Mouse (Mus musculus) kidney, postnatal 0 days (tissue): ENCODE data around the gene Folr1. TPM values are rescaled to one million over a fixed set of nuclear protein-coding genes. Genes with fewer than 3 reads are reported as not detected.
A peak's percentile ranks its signal among the peaks of the same experiment; 100 is the strongest.

Experiments used
- ATAC-seq: fragments of 200-750 bp; cut with Nextera tagmentation; replicated peaks from 2 replicates; pipeline ENCODE4 v1.8.0; 2017; ENCODE audit warnings: low read depth, moderate number of reproducible peaks, moderate TSS enrichment, moderate library complexity; ENCODE audit not compliant: low FRiP score
- DNase-seq: peaks from one replicate; pipeline ENCODE4 v3.0.0-alpha.2; 2016; ENCODE audit warnings: low spot score
- H3K27ac ChIP-seq: fragments of 300-500 bp; sonication (generic); 2 replicates; pipeline ENCODE4 v1.5.1; 2014; ENCODE audit warnings: mild to moderate bottlenecking
- H3K27me3 ChIP-seq: fragments of 300-500 bp; sonication (generic); 2 replicates; pipeline ENCODE4 v1.6.1; 2014; ENCODE audit warnings: low read length, mixed read lengths; ENCODE audit not compliant: insufficient read depth
- H3K36me3 ChIP-seq: fragments of 300-500 bp; sonication (generic); 2 replicates; pipeline ENCODE4 v1.6.1; 2014; ENCODE audit warnings: low read length, mixed read lengths; ENCODE audit not compliant: insufficient read depth
- H3K4me1 ChIP-seq: fragments of 300-500 bp; sonication (generic); replicated peaks from 2 replicates; pipeline ENCODE4 v1.6.1; 2014; ENCODE audit warnings: antibody characterized with exemption, low read length, mixed read lengths; ENCODE audit not compliant: insufficient read depth
- H3K4me2 ChIP-seq: fragments of 300-500 bp; sonication (generic); 2 replicates; pipeline ENCODE4 v1.6.1; 2014; ENCODE audit warnings: mild to moderate bottlenecking, low read length, moderate library complexity, mixed read lengths
- H3K4me3 ChIP-seq: fragments of 300-500 bp; sonication (generic); replicated peaks from 2 replicates; pipeline ENCODE4 v1.5.1; 2014; ENCODE audit warnings: low read depth, low read length
- H3K9ac ChIP-seq: fragments of 300-500 bp; sonication (generic); 2 replicates; pipeline ENCODE4 v1.6.1; 2014; ENCODE audit warnings: low read depth, low read length
- H3K9me3 ChIP-seq: fragments of 300-500 bp; sonication (generic); replicated peaks from 2 replicates; pipeline ENCODE4 v1.6.1; 2016; ENCODE audit warnings: low read length, inconsistent platforms, mixed read lengths
- CTCF ChIP-seq: IDR thresholded peaks from 2 replicates; pipeline ENCODE4 v1.5.1; 2016; ENCODE audit warnings: antibody characterized with exemption, low read depth, mild to moderate bottlenecking, moderate library complexity
- WGBS: fragments of 180-500 bp; shearing (Covaris S2); extraction: QIAGEN DNeasy Blood & Tissue Kit; methylation state at CpG from one replicate; pipeline ENCODE4 v1.1.7; 2014; 5-methylcytosine and 5-hydroxymethylcytosine counted together
- polyA plus RNA-seq: library from polyadenylated mRNA; unstranded; fragments of >200 nt; fragmentation: Nextera tagmentation; extraction: Ambion mirVana; gene quantifications from 2 replicates; pipeline ENCODE4 v1.2.1, GENCODE M21; 2015

Gene Folr1
- polyA plus RNA-seq, 1 experiment from 2014 or later = 164 TPM

DNA sequence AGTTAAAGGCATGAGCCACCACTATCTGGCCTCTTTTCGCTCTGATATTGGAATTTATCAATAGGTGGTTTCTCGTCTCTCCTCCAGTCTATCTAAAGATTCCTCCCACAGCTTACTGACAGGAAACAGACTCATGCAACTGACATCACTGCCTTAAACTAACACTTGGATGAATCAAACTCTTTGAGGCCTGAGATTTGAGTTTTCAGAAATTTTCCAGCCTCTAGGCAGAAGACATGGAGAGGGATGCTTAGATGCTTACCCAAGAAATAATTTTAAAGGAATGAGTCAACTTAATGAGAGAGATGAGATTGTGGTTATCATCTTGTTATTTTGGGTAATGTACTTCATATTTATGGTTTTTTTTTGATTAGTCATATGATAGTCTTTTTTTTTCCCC, 16.8 kb downstream of the Folr1 start:
- H3K36me3 ChIP-seq = no peaks in the 10 kb centered on the region
- no peak overlapping the region for H3K4me3 ChIP-seq
- H3K4me1 ChIP-seq = no peaks in the 10 kb centered on the region
- DNase-seq (no peak), ATAC-seq (no peak)
- no peak for TF ChIP-seq CTCF
- H3K9me3 ChIP-seq = no peaks in the 10 kb centered on the region
- no peak overlapping the region for H3K9ac ChIP-seq
- H3K27me3 ChIP-seq = no peaks in the 10 kb centered on the region
- H3K4me2 ChIP-seq = no peak overlapping the region
- WGBS = 67% methylated on average over 2 of the region's 2 CpGs
- no peak overlapping the region for H3K27ac ChIP-seq

DNA sequence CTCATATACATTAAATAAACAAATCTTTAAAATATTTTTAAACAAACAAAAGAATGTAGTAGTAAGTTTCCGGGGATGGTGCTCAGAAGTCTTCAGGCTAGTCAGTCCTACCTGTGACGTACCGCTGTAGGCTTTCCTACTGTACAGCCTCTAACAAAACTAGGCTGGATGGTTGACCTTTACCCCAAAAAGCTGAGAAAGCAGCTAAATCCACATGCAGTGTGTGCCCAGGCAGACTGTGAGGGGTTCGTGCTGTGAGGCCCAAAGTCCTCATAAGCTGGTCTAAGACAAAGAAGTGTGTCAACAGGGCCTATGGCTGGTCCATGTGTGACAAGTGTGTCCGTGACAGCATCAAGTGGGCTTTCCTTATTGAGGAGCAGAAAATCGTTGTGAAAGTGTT, 17.7 kb downstream of the Folr1 start:
- Histone ChIP-seq H3K9me3 (no peaks in the 10 kb centered on the region), H3K9ac (no peak overlapping the region), H3K36me3 (no peaks in the 10 kb centered on the region), H3K4me3 (no peak overlapping the region), H3K4me2 (no peak overlapping the region), H3K4me1 (no peaks in the 10 kb centered on the region), H3K27ac (no peak overlapping the region), H3K27me3 (no peaks in the 10 kb centered on the region)
- no peak for TF ChIP-seq CTCF
- WGBS = 88% methylated on average over 6 of the region's 6 CpGs
- no peak for ATAC-seq
- no peak for DNase-seq

DNA sequence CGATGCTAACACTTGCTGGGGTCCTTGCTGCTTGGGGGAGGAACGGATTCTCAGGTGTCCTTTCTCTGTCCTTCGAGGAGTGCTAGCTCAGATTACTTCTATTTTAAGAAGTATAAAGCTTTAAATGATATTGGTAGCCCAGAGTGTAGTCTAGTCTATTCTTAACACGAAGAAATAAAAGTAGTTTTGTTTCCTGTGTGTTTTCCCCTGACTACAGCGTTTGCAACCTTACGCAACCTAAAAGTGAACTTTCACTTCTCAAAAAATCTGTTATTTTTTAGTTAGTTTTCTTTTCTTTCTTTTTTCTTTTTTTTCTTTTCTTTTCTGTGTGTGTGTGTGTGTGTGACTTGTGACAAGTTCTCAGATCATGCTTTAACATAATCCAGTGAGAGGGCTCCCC, 18.9 kb downstream of the Folr1 start:
- Histone ChIP-seq H3K27me3 (no peaks in the 10 kb centered on the region), H3K4me1 (no peaks in the 10 kb centered on the region), H3K27ac (no peak overlapping the region), H3K9ac (no peak overlapping the region), H3K9me3 (no peaks in the 10 kb centered on the region), H3K4me2 (no peak overlapping the region), H3K4me3 (no peak overlapping the region), H3K36me3 (no peaks in the 10 kb centered on the region)
- WGBS = 60% methylated on average over 6 of the region's 6 CpGs
- ATAC-seq (no peak), DNase-seq (no peak)
- no peak for TF ChIP-seq CTCF

DNA sequence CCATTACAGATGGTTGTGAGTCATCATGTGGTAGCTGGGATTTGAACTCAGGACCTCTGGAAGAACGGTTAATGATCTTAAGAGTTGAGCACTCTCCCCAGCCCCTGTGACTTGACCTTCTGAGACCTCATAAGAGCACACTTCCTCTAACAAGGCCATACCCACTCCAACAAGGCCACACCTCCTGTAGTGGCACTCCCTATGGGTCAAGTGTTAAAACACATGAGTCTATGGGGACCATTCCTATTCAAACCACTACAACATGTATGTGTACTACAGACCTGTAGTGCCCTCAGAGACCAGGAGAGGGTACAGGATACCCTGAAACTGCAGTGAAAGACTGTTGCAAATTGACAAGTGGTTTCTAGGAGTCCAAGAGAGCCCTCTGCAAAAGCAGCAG, 22.7 kb downstream of the Folr1 start:
- 93% methylated on average over 1 of the region's 1 CpGs for WGBS
- 0 out of 2 replicates have a peak, but pooled peaks have one; percentile 40 for ATAC-seq

DNA sequence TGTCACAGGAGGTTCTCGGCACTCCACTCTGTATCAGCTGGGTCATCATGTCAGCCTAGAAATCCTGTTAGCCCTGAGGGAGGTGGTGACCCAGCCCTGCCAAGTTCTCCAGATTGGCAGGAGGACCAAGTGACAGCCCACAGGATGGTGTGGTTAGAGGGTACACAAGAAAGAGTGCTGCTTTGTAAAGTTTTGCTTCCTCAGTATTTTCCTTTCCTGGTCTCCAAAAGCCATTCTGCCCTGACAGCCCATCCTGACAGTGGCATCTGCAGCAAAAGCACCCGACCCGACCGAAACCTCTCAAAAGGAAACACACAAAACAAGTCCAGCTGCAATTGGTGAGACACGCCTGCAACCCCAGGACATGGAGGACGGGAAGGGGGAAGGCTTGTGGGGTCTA, 26.4 kb downstream of the Folr1 start:
- Histone ChIP-seq H3K9ac (no peak overlapping the region), H3K9me3 (no peaks in the 10 kb centered on the region), H3K4me2 (no peak overlapping the region), H3K27ac (no peak overlapping the region), H3K4me1 (peaks cover under 1% of the 10 kb centered on the region; the same call in 1 of the 2 replicates), H3K4me3 (no peak overlapping the region), H3K36me3 (no peaks in the 10 kb centered on the region), H3K27me3 (no peaks in the 10 kb centered on the region)
- no peak for DNase-seq
- no peak for ATAC-seq
- 70% methylated on average over 6 of the region's 6 CpGs for WGBS
- TF ChIP-seq CTCF = no peak

More for the DNA sequence above, 22.7 kb downstream of the Folr1 start:
- no peak for TF ChIP-seq CTCF
- no peak overlapping the region for H3K4me3 ChIP-seq
- H3K27me3 ChIP-seq = no peaks in the 10 kb centered on the region
- no peaks in the 10 kb centered on the region for H3K4me1 ChIP-seq
- DNase-seq = no peak
- H3K9ac ChIP-seq = no peak overlapping the region
- H3K36me3 ChIP-seq = no peaks in the 10 kb centered on the region
- H3K27ac ChIP-seq = no peak overlapping the region
- no peak overlapping the region for H3K4me2 ChIP-seq
- H3K9me3 ChIP-seq = no peaks in the 10 kb centered on the region

DNA sequence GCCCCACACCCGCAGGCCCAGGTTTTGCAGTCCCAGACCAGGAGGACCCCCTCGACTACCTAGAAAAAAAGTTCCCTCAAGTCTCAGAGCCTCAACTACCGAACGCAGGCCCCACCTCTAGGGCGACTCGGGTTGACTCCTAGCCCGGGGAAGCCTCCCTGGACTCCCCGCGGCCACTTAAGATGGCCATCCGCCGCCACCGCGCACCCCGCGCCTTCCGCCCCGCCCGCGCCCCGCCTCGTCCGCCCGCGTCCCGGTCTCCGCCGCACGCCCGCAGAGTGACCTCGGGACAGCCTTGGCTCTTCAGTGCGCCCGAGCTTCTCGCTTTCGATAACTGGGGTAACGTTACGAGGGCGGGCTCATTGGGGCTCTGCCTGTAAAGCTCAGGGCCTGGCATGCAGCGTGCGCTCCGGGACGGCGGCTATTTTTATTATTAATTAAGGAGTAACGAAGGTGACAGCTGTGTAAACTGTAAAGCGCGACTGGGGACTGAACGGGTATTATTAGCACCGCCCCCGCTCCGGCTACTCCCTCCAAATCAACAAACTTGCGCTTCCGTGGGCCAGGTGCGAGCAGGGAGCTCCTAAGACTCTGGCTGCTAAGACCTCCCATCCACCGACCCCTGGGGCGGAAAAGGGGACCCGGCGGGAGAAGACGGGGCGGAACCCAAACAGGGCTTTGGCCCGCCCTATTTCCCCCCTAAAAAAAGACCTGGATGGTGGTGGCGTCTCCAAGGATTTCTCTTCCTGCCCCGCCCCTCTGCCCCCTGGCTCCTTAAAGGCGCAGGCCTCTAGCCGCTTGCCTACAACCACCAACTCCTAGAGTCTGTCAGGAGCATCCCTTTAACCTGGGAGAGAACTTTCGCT, 32.7 kb downstream of the Folr1 start, which contains the start of gene Inppl1:
Gene Inppl1, minus strand, starts transcription at position 624 of the 866 bp plus-strand sequence.
- ATAC-seq = peak; percentile 84
- H3K36me3 ChIP-seq = peaks cover 9% of the 10 kb centered on the region; the same call in 1 of the 2 replicates

More for the DNA sequence above, 32.7 kb downstream of the Folr1 start, which contains the start of gene Inppl1:
- Histone ChIP-seq H3K4me1 (peaks cover 15% of the 10 kb centered on the region; the same call in 1 of the 2 replicates), H3K9ac (peak within 1 kb of the TSS; percentile 98), H3K9me3 (no peaks in the 10 kb centered on the region), H3K4me3 (peak within 1 kb of the TSS; percentile 84), H3K27ac (peak within 1 kb of the TSS; percentile 97), H3K27me3 (no peaks in the 10 kb centered on the region), H3K4me2 (peak within 1 kb of the TSS; percentile 90)
- peak; percentile 57 for TF ChIP-seq CTCF
- WGBS = under 1% methylated on average over 64 of the region's 64 CpGs
- peak; percentile 97 for DNase-seq
